Mouse (Mus musculus) layer of hippocampus, postnatal 10 days (tissue): Measurements from ENCODE around the gene Samd4b. TPM values are rescaled to one million over a fixed set of nuclear protein-coding genes. Genes with fewer than 3 reads are reported as not detected.
"Not testable (repeated sequence)": the region's sequence is repeated elsewhere in the genome, so short reads cannot be mapped to it uniquely, and the experiment has no call there.

Source experiments
- DNase-seq, 2 experiments: peaks; one replicate each; pipeline ENCODE4 v3.0.0; 2021; ENCODE audit warnings: low spot score in 2 of 2
- total RNA-seq, 2 experiments: library from RNA; stranded (reverse); gene quantifications; 2 replicates each; pipeline ENCODE4 v1.2.3; 2021

The Samd4b gene
- total RNA-seq, 2 experiments from 2014 or later, result 58.4 to 61.9 TPM

- DNase-seq, result peak in 1 of 2 experiments; percentile 20
Observed at GRCm38 (mm10) chr7:28418096-28418670, 179.8 kb downstream of the Samd4b start.

GRCm38 (mm10) chr7:28417368-28417767 lies 180.6 kb downstream of the Samd4b start:
- DNase-seq, result no peak

GRCm38 (mm10) chr7:28412826-28413225 lies 185.1 kb downstream of the Samd4b start:
- no peak for DNase-seq

GRCm38 (mm10) chr7:28410841-28411475 lies 187.0 kb downstream of the Samd4b start:
- no peak for DNase-seq

GRCm38 (mm10) chr7:28401942-28402341 lies 196.0 kb downstream of the Samd4b start:
- DNase-seq, result no peak

GRCm38 (mm10) chr7:28401030-28401429 lies 196.9 kb downstream of the Samd4b start:
- no peak for DNase-seq

GRCm38 (mm10) chr7:28398696-28399340 lies 199.1 kb downstream of the Samd4b start:
- no peak for DNase-seq

GRCm38 (mm10) chr7:28398000-28398399 lies 199.9 kb downstream of the Samd4b start:
- peak; percentile 30 to 49 for DNase-seq

GRCm38 (mm10) chr7:28395425-28395824 lies 202.5 kb downstream of the Samd4b start:
- no peak for DNase-seq

GRCm38 (mm10) chr7:28393272-28393951 lies 204.5 kb downstream of the Samd4b start:
- no peak for DNase-seq

GRCm38 (mm10) chr7:28392429-28393271 lies 205.3 kb downstream of the Samd4b start, which contains the start of the genes Med29 and Paf1:
Med29 (minus strand) TSS chr7:28392708.
Paf1 (plus strand) TSS chr7:28392951.
- peak; percentile 91 to 95 for DNase-seq

- no peak for DNase-seq
Observed at GRCm38 (mm10) chr7:28390331-28390730, 207.6 kb downstream of the Samd4b start.

- DNase-seq, result not testable (repeated sequence)
Observed at GRCm38 (mm10) chr7:28387384-28387783, 210.6 kb downstream of the Samd4b start.

- not testable (repeated sequence) for DNase-seq
Observed at GRCm38 (mm10) chr7:28386877-28387276, 211.1 kb downstream of the Samd4b start.

GRCm38 (mm10) chr7:28386462-28386861 lies 211.5 kb downstream of the Samd4b start:
- peak; percentile 83 to 87 for DNase-seq

GRCm38 (mm10) chr7:28386007-28386406 lies 211.9 kb downstream of the Samd4b start:
- no peak for DNase-seq

- no peak for DNase-seq
Observed at GRCm38 (mm10) chr7:28385196-28385595, 212.7 kb downstream of the Samd4b start.

GRCm38 (mm10) chr7:28384162-28384561 lies 213.8 kb downstream of the Samd4b start:
- DNase-seq, result no peak

GRCm38 (mm10) chr7:28383606-28384005 lies 214.3 kb downstream of the Samd4b start:
- DNase-seq, result no peak

- DNase-seq, result no peak
Observed at GRCm38 (mm10) chr7:28382981-28383396, 215.0 kb downstream of the Samd4b start.
